Comparison of ENCODE assay signal across 23 mouse cellular contexts in the genomic region with DNA sequence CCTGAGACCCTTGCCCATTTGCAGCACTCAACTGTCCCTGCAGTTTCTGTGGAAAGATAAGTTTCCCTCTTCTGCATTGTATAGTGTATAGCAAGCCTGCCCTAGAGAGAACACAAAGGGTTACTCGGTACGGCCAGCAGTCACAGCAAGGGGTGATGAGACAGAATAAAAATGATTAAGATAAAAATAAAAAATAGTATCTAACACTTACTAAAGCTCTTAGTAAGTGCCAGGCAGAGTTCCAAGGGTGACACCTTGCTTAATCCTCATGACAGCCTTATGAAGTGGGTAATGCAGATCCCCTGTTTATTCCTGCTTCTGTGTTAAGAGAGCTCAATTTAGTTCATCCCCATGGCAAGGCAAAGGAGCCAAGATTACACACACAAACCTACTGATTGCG. TPM values are rescaled to one million over a fixed set of nuclear protein-coding genes. Genes with fewer than 3 reads are reported as not detected.
"Had no signal": no experiment of that assay in that cellular context is flagged by ENCODE, and none has a peak within 500 bp of the region (broad histone marks: within the 10 kb centered on the region; RNA-seq: fewer than 3 reads in every experiment).

No protein-coding gene starts in this region.

- ATAC-seq: lung, postnatal 0 days; midbrain, embryonic 13.5 days; midbrain, embryonic 15.5 days had no signal

- DNase-seq: lung, postnatal 14 days; lung, postnatal 36 days; right cerebral cortex, postnatal 14 days; thymus, adult 2 months; thymus, postnatal 25 days; thymus, postnatal 4 days had no signal

- H3K9me3 ChIP-seq: lung, embryonic 15.5 days; megakaryocyte, embryonic 14.5 days; midbrain, embryonic 13.5 days; midbrain, embryonic 15.5 days; neural tube, embryonic 12.5 days; stomach, embryonic 15.5 days had no signal

- H3K27me3 ChIP-seq: lung, embryonic 15.5 days; midbrain, embryonic 13.5 days; midbrain, embryonic 15.5 days; neural tube, embryonic 12.5 days; stomach, embryonic 15.5 days had no signal

- H3K27ac ChIP-seq: lung, embryonic 15.5 days; macrophage; midbrain, embryonic 13.5 days; midbrain, embryonic 15.5 days; neural tube, embryonic 12.5 days; stomach, embryonic 15.5 days; stomach, postnatal 0 days had no signal

- H3K36me3 ChIP-seq: lung, embryonic 15.5 days; midbrain, embryonic 13.5 days; midbrain, embryonic 15.5 days; neural tube, embryonic 12.5 days; stomach, embryonic 15.5 days had no signal

- H3K9ac ChIP-seq: lung, embryonic 15.5 days; midbrain, embryonic 13.5 days; midbrain, embryonic 15.5 days; neural tube, embryonic 12.5 days; stomach, embryonic 15.5 days had no signal

- H3K4me1 ChIP-seq: lung, embryonic 15.5 days; midbrain, embryonic 13.5 days; midbrain, embryonic 15.5 days; neural tube, embryonic 12.5 days; stomach, embryonic 15.5 days had no signal

- H3K4me2 ChIP-seq: lung, embryonic 15.5 days; midbrain, embryonic 11.5 days; midbrain, embryonic 13.5 days; midbrain, embryonic 15.5 days; neural tube, embryonic 12.5 days; stomach, embryonic 15.5 days had no signal

- H3K4me3 ChIP-seq: lung, embryonic 15.5 days; megakaryocyte, embryonic 14.5 days; midbrain, embryonic 13.5 days; midbrain, embryonic 15.5 days; neural tube, embryonic 12.5 days; stomach, embryonic 15.5 days had no signal

RNA-seq across cellular contexts. Expression of a gene that starts 20.7 kb away (rescaled TPM):
- total RNA-seq: megakaryocyte progenitor cell, adult 5-6 weeks; midbrain, postnatal 0 days; monocyte, adult 5-6 weeks; neutrophil, adult 5-6 weeks had no signal
- polyA plus RNA-seq: lung, postnatal 0 days; macrophage; midbrain, embryonic 11.5 days; midbrain, embryonic 13.5 days; midbrain, embryonic 15.5 days; midbrain, postnatal 0 days; neural tube, embryonic 12.5 days; neural tube, embryonic 14.5 days; spleen, adult 2 months; stomach, embryonic 15.5 days; stomach, postnatal 0 days; testis, adult 2 months had no signal
